Mouse (Mus musculus) heart, embryonic 14.5 days (tissue): ENCODE results near the gene Dera. TPM values are rescaled to one million over a fixed set of nuclear protein-coding genes. Genes with fewer than 3 reads are reported as not detected.

Source experiments
- ATAC-seq: fragments of 200-750 bp; cut with Nextera tagmentation; 2 replicates; pipeline ENCODE4 v1.8.0; 2017; ENCODE audit warnings: low read depth, moderate TSS enrichment; ENCODE audit not compliant: insufficient number of reproducible peaks, insufficient read depth, low FRiP score
- H3K27ac ChIP-seq, 2 experiments: fragments of 200-500 bp in 1 of 2; fragments of 300-500 bp in 1 of 2; sonication (generic) in 1 of 2; replicated peaks in 1 of 2; 2 replicates each; pipeline ENCODE4 v1.5.1; 2012 to 2014; ENCODE audit warnings: low read depth in 2 of 2, low read length in 2 of 2, control low read depth in 1 of 2, mild to moderate bottlenecking in 1 of 2, mixed read lengths in 1 of 2; ENCODE audit not compliant: control insufficient read depth in 1 of 2, insufficient read depth in 1 of 2
- H3K27me3 ChIP-seq: fragments of 300-500 bp; sonication (generic); 2 replicates; pipeline ENCODE4 v1.6.1; 2014; ENCODE audit warnings: mild to moderate bottlenecking, low read length, control low read depth; ENCODE audit not compliant: control insufficient read depth, insufficient read depth
- H3K36me3 ChIP-seq: fragments of 300-500 bp; sonication (generic); 2 replicates; pipeline ENCODE4 v1.6.1; 2014; ENCODE audit warnings: mild to moderate bottlenecking, control low read depth, low read length, mixed read lengths; ENCODE audit not compliant: control insufficient read depth, insufficient read depth
- H3K4me1 ChIP-seq, 2 experiments: fragments of 200-500 bp in 1 of 2; fragments of 300-500 bp in 1 of 2; sonication (generic) in 1 of 2; 2 replicates each; pipeline ENCODE4 v1.6.1; 2012 to 2014; ENCODE audit warnings: low read length in 2 of 2, control low read depth in 1 of 2, mixed read lengths in 1 of 2; ENCODE audit not compliant: control insufficient read depth in 2 of 2, insufficient read depth in 2 of 2
- H3K4me2 ChIP-seq: fragments of 300-500 bp; sonication (generic); 2 replicates; pipeline ENCODE4 v1.6.1; 2014; ENCODE audit warnings: mild to moderate bottlenecking, low read length
- H3K4me3 ChIP-seq, 2 experiments: fragments of 200-500 bp in 1 of 2; fragments of 300-500 bp in 1 of 2; sonication (generic) in 1 of 2; 2 replicates each; pipeline ENCODE4 v1.5.1; 2012 to 2014; ENCODE audit warnings: low read length in 2 of 2, mild to moderate bottlenecking in 2 of 2, control low read depth in 1 of 2, low read depth in 1 of 2, moderate library complexity in 1 of 2; ENCODE audit not compliant: control insufficient read depth in 1 of 2, insufficient read depth in 1 of 2
- H3K9ac ChIP-seq: fragments of 300-500 bp; sonication (generic); 2 replicates; pipeline ENCODE4 v1.6.1; 2014; ENCODE audit warnings: mild to moderate bottlenecking, low read length
- H3K9me3 ChIP-seq: fragments of 300-500 bp; sonication (generic); 2 replicates; pipeline ENCODE4 v1.6.1; 2016; ENCODE audit warnings: low read length, control low read depth; ENCODE audit not compliant: control insufficient read depth
- WGBS: fragments of 180-500 bp; shearing (Covaris S2); extraction: QIAGEN DNeasy Blood & Tissue Kit; methylation state at CpG from one replicate; pipeline ENCODE4 v1.1.7; 2014; 5-methylcytosine and 5-hydroxymethylcytosine counted together
- polyA plus RNA-seq: library from polyadenylated mRNA; unstranded; fragments of >200 nt; fragmentation: Nextera tagmentation; extraction: Ambion mirVana; gene quantifications from 2 replicates; pipeline ENCODE4 v1.2.1, GENCODE M21; 2014

The Dera gene
- polyA plus RNA-seq, 1 experiment from 2014 or later, result 46.3 TPM

- Histone ChIP-seq H3K9ac (no peak overlapping the region), H3K27ac (no peak overlapping the region), H3K4me1 (no peaks in the 10 kb centered on the region), H3K9me3 (no peaks in the 10 kb centered on the region), H3K4me3 (no peak overlapping the region), H3K4me2 (no peak overlapping the region), H3K27me3 (no peaks in the 10 kb centered on the region), H3K36me3 (peaks cover 89% of the 10 kb centered on the region)
- WGBS, result 79% methylated on average over 5 of the region's 5 CpGs
- no peak for ATAC-seq
Observed at GRCm38 (mm10) chr6:137747174-137747928, 7.0 kb upstream of the Dera start.

- H3K27me3 ChIP-seq, result no peaks in the 10 kb centered on the region
- no peak for ATAC-seq
- no peak overlapping the region for H3K4me3 ChIP-seq
- 84% methylated on average over 10 of the region's 10 CpGs for WGBS
- H3K27ac ChIP-seq, result no peak overlapping the region
- H3K4me1 ChIP-seq, result peaks cover 0 to 6% of the 10 kb centered on the region in 2 experiments; a peak in 1 of 4 replicates
- no peak overlapping the region for H3K4me2 ChIP-seq
- H3K36me3 ChIP-seq, result peaks cover 60% of the 10 kb centered on the region
- no peaks in the 10 kb centered on the region for H3K9me3 ChIP-seq
- H3K9ac ChIP-seq, result no peak overlapping the region
Observed at GRCm38 (mm10) chr6:137751551-137752274, 2.6 kb upstream of the Dera start.

- H3K36me3 ChIP-seq, result peaks cover 55% of the 10 kb centered on the region
- H3K27ac ChIP-seq, result no peak overlapping the region
- no peaks in the 10 kb centered on the region for H3K27me3 ChIP-seq
- peaks cover 0 to 6% of the 10 kb centered on the region in 2 experiments; a peak in 1 of 4 replicates for H3K4me1 ChIP-seq
- no peak overlapping the region for H3K4me2 ChIP-seq
- no peak for ATAC-seq
- WGBS, result 75% methylated on average over 4 of the region's 4 CpGs
- no peak overlapping the region for H3K4me3 ChIP-seq
- no peak overlapping the region for H3K9ac ChIP-seq
- H3K9me3 ChIP-seq, result no peaks in the 10 kb centered on the region
Observed at GRCm38 (mm10) chr6:137752275-137752655, 2.1 kb upstream of the Dera start.

GRCm38 (mm10) chr6:137754857-137755232 lies 499 bp downstream of the Dera start:
- 4% methylated on average over 8 of the region's 8 CpGs for WGBS
- Histone ChIP-seq H3K27ac (peak overlapping the region in 1 of 2 experiments; percentile 64; a peak in 2 of 4 replicates), H3K36me3 (peaks cover 29% of the 10 kb centered on the region), H3K9ac (peak overlapping the region; percentile 82), H3K9me3 (no peaks in the 10 kb centered on the region), H3K27me3 (no peaks in the 10 kb centered on the region), H3K4me1 (peaks cover 6 to 19% of the 10 kb centered on the region in 2 experiments; a peak in 3 of 4 replicates), H3K4me2 (peak overlapping the region; percentile 73), H3K4me3 (peak overlapping the region; percentile 75 to 98)
- no peak for ATAC-seq

GRCm38 (mm10) chr6:137756310-137756709 lies 2.0 kb downstream of the Dera start:
- no peaks in the 10 kb centered on the region for H3K9me3 ChIP-seq
- H3K36me3 ChIP-seq, result peaks cover 19% of the 10 kb centered on the region
- ATAC-seq, result no peak
- no peak overlapping the region for H3K27ac ChIP-seq
- H3K27me3 ChIP-seq, result no peaks in the 10 kb centered on the region
- H3K4me1 ChIP-seq, result peaks cover 7 to 20% of the 10 kb centered on the region in 2 experiments; a peak in 3 of 4 replicates
- no peak overlapping the region for H3K4me3 ChIP-seq
- no peak overlapping the region for H3K4me2 ChIP-seq
- no peak overlapping the region for H3K9ac ChIP-seq
- WGBS, result 63% methylated on average over 5 of the region's 5 CpGs

- Histone ChIP-seq H3K27me3 (no peaks in the 10 kb centered on the region), H3K36me3 (0 out of 2 replicates have a peak, but pooled peaks cover 4% of the 10 kb centered on the region), H3K9ac (no peak overlapping the region), H3K9me3 (no peaks in the 10 kb centered on the region), H3K4me3 (no peak overlapping the region), H3K4me2 (no peak overlapping the region), H3K27ac (no peak overlapping the region), H3K4me1 (peaks cover 7 to 20% of the 10 kb centered on the region in 2 experiments; a peak in 3 of 4 replicates)
- ATAC-seq, result no peak
- 93% methylated on average over 1 of the region's 1 CpGs for WGBS
Observed at GRCm38 (mm10) chr6:137757891-137758290, 3.5 kb downstream of the Dera start.

GRCm38 (mm10) chr6:137759681-137760080 lies 5.3 kb downstream of the Dera start:
- H3K4me2 ChIP-seq, result peak overlapping the region; percentile 29; the same call in 1 of the 2 replicates
- no peak overlapping the region for H3K4me3 ChIP-seq
- no peak for ATAC-seq
- 43% methylated on average over 8 of the region's 8 CpGs for WGBS
- peaks cover 7 to 22% of the 10 kb centered on the region in 2 experiments; a peak in 3 of 4 replicates for H3K4me1 ChIP-seq
- no peaks in the 10 kb centered on the region for H3K9me3 ChIP-seq
- no peaks in the 10 kb centered on the region for H3K36me3 ChIP-seq
- H3K27me3 ChIP-seq, result no peaks in the 10 kb centered on the region
- 0 out of 2 replicates have a peak overlapping the region, but pooled peaks have one; percentile 30 for H3K9ac ChIP-seq
- H3K27ac ChIP-seq, result peak overlapping the region in 1 of 2 experiments; percentile 7; a peak in 1 of 4 replicates
